Mouse (Mus musculus) forebrain, embryonic 12.5 days (tissue): ENCODE measurements around the gene Kcnma1. TPM values are rescaled to one million over a fixed set of nuclear protein-coding genes. Genes with fewer than 3 reads are reported as not detected.

Experiments
- ATAC-seq: fragments of 200-750 bp; cut with Nextera tagmentation; 2 replicates; pipeline ENCODE4 v1.8.0; 2017; ENCODE audit warnings: moderate TSS enrichment; ENCODE audit not compliant: low FRiP score
- H3K27ac ChIP-seq: fragments of 300-500 bp; sonication (generic); 2 replicates; pipeline ENCODE4 v1.5.1; 2016; ENCODE audit warnings: mild to moderate bottlenecking
- H3K27me3 ChIP-seq: fragments of 300-500 bp; sonication (generic); 2 replicates; pipeline ENCODE4 v1.6.1; 2016; ENCODE audit warnings: mild to moderate bottlenecking
- H3K36me3 ChIP-seq: fragments of 300-500 bp; sonication (generic); replicated peaks from 2 replicates; pipeline ENCODE4 v1.6.1; 2016; ENCODE audit warnings: mild to moderate bottlenecking
- H3K4me1 ChIP-seq: fragments of 300-500 bp; sonication (generic); 2 replicates; pipeline ENCODE4 v1.6.1; 2016
- H3K4me2 ChIP-seq: fragments of 300-500 bp; sonication (generic); 2 replicates; pipeline ENCODE4 v1.6.1; 2016; ENCODE audit warnings: mild to moderate bottlenecking, moderate library complexity
- H3K4me3 ChIP-seq: fragments of 300-500 bp; sonication (generic); replicated peaks from 2 replicates; pipeline ENCODE4 v1.5.1; 2016; ENCODE audit warnings: mild to moderate bottlenecking
- H3K9ac ChIP-seq: fragments of 300-500 bp; sonication (generic); 2 replicates; pipeline ENCODE4 v1.6.1; 2016; ENCODE audit warnings: mild to moderate bottlenecking
- H3K9me3 ChIP-seq: fragments of 300-500 bp; sonication (generic); 2 replicates; pipeline ENCODE4 v1.6.1; 2016
- WGBS: fragments of 180-500 bp; shearing (Covaris S2); methylation state at CpG from one replicate; pipeline ENCODE4 v1.1.7; 2016; 5-methylcytosine and 5-hydroxymethylcytosine counted together
- polyA plus RNA-seq: library from polyadenylated mRNA; unstranded; fragments of >200 nt; fragmentation: Nextera tagmentation; extraction: Ambion mirVana; gene quantifications from 2 replicates; pipeline ENCODE4 v1.2.1, GENCODE M21; 2016

Gene Kcnma1
- polyA plus RNA-seq, 1 experiment from 2014 or later = 2.6 TPM

GRCm38 (mm10) chr14:23741531-23741930 is 272.8 kb downstream of the Kcnma1 start:
- H3K4me1 ChIP-seq = no peaks in the 10 kb centered on the region
- H3K27ac ChIP-seq = no peak overlapping the region
- no peaks in the 10 kb centered on the region for H3K36me3 ChIP-seq
- H3K9me3 ChIP-seq = no peaks in the 10 kb centered on the region
- no peak overlapping the region for H3K4me3 ChIP-seq
- no peak for ATAC-seq
- H3K4me2 ChIP-seq = no peak overlapping the region
- H3K27me3 ChIP-seq = no peaks in the 10 kb centered on the region
- H3K9ac ChIP-seq = no peak overlapping the region

GRCm38 (mm10) chr14:23734200-23734599 is 280.1 kb downstream of the Kcnma1 start:
- Histone ChIP-seq H3K36me3 (no peaks in the 10 kb centered on the region), H3K4me3 (no peak overlapping the region), H3K27me3 (no peaks in the 10 kb centered on the region), H3K27ac (no peak overlapping the region), H3K9me3 (no peaks in the 10 kb centered on the region), H3K4me1 (no peaks in the 10 kb centered on the region), H3K4me2 (no peak overlapping the region), H3K9ac (no peak overlapping the region)
- ATAC-seq = no peak
- WGBS = 96% methylated on average over 3 of the region's 3 CpGs

- no peaks in the 10 kb centered on the region for H3K9me3 ChIP-seq
- H3K4me2 ChIP-seq = no peak overlapping the region
- no peak overlapping the region for H3K4me3 ChIP-seq
- no peak overlapping the region for H3K27ac ChIP-seq
- no peaks in the 10 kb centered on the region for H3K4me1 ChIP-seq
- H3K9ac ChIP-seq = no peak overlapping the region
- no peak for ATAC-seq
- no peaks in the 10 kb centered on the region for H3K36me3 ChIP-seq
- H3K27me3 ChIP-seq = no peaks in the 10 kb centered on the region
- 61% methylated on average over 2 of the region's 2 CpGs for WGBS
Observed at GRCm38 (mm10) chr14:23729377-23729776, 284.9 kb downstream of the Kcnma1 start.

- Histone ChIP-seq H3K9me3 (no peaks in the 10 kb centered on the region), H3K9ac (no peak overlapping the region), H3K4me2 (no peak overlapping the region), H3K4me1 (peaks cover 8% of the 10 kb centered on the region), H3K27me3 (peaks cover 3% of the 10 kb centered on the region; the same call in 1 of the 2 replicates), H3K36me3 (no peaks in the 10 kb centered on the region), H3K27ac (no peak overlapping the region), H3K4me3 (no peak overlapping the region)
- no peak for ATAC-seq
- WGBS = 51% methylated on average over 7 of the region's 7 CpGs
Observed at GRCm38 (mm10) chr14:23723701-23724430, 290.4 kb downstream of the Kcnma1 start.

- Histone ChIP-seq H3K27ac (no peak overlapping the region), H3K27me3 (peaks cover 3% of the 10 kb centered on the region; the same call in 1 of the 2 replicates), H3K4me1 (peaks cover 8% of the 10 kb centered on the region), H3K9ac (no peak overlapping the region), H3K36me3 (no peaks in the 10 kb centered on the region), H3K4me3 (no peak overlapping the region), H3K9me3 (no peaks in the 10 kb centered on the region), H3K4me2 (no peak overlapping the region)
- 60% methylated on average over 3 of the region's 3 CpGs for WGBS
- ATAC-seq = no peak
Observed at GRCm38 (mm10) chr14:23719246-23719645, 295.0 kb downstream of the Kcnma1 start.

- Histone ChIP-seq H3K36me3 (no peaks in the 10 kb centered on the region), H3K4me1 (peaks cover 2% of the 10 kb centered on the region; the same call in 1 of the 2 replicates), H3K27me3 (peaks cover 3% of the 10 kb centered on the region; the same call in 1 of the 2 replicates), H3K4me2 (no peak overlapping the region), H3K9me3 (no peaks in the 10 kb centered on the region), H3K4me3 (no peak overlapping the region), H3K27ac (no peak overlapping the region), H3K9ac (no peak overlapping the region)
- ATAC-seq = no peak
- WGBS = 82% methylated on average over 6 of the region's 6 CpGs
Observed at GRCm38 (mm10) chr14:23718667-23719066, 295.6 kb downstream of the Kcnma1 start.

- no peak for ATAC-seq
Observed at GRCm38 (mm10) chr14:23714396-23715131, 299.7 kb downstream of the Kcnma1 start.

GRCm38 (mm10) chr14:23712891-23713290 is 301.4 kb downstream of the Kcnma1 start:
- ATAC-seq = no peak
- no peak overlapping the region for H3K9ac ChIP-seq
- H3K4me2 ChIP-seq = no peak overlapping the region
- H3K9me3 ChIP-seq = no peaks in the 10 kb centered on the region
- peaks cover 5% of the 10 kb centered on the region for H3K4me1 ChIP-seq
- H3K27ac ChIP-seq = no peak overlapping the region
- no peak overlapping the region for H3K4me3 ChIP-seq
- 92% methylated on average over 5 of the region's 5 CpGs for WGBS
- H3K27me3 ChIP-seq = no peaks in the 10 kb centered on the region
- H3K36me3 ChIP-seq = no peaks in the 10 kb centered on the region

More at GRCm38 (mm10) chr14:23714396-23715131, 299.7 kb downstream of the Kcnma1 start:
- no peaks in the 10 kb centered on the region for H3K27me3 ChIP-seq
- H3K4me3 ChIP-seq = no peak overlapping the region
- H3K9ac ChIP-seq = no peak overlapping the region
- H3K27ac ChIP-seq = no peak overlapping the region
- no peaks in the 10 kb centered on the region for H3K9me3 ChIP-seq
- H3K4me2 ChIP-seq = no peak overlapping the region
- no peaks in the 10 kb centered on the region for H3K36me3 ChIP-seq
- peaks cover 5% of the 10 kb centered on the region for H3K4me1 ChIP-seq
- 82% methylated on average over 7 of the region's 7 CpGs for WGBS

GRCm38 (mm10) chr14:23710954-23711353 is 303.3 kb downstream of the Kcnma1 start:
- H3K4me1 ChIP-seq = peaks cover 5% of the 10 kb centered on the region
- ATAC-seq = no peak
- H3K27me3 ChIP-seq = no peaks in the 10 kb centered on the region
- 71% methylated on average over 7 of the region's 7 CpGs for WGBS
- H3K27ac ChIP-seq = no peak overlapping the region
- no peaks in the 10 kb centered on the region for H3K36me3 ChIP-seq
- no peaks in the 10 kb centered on the region for H3K9me3 ChIP-seq
- H3K4me2 ChIP-seq = no peak overlapping the region
- H3K4me3 ChIP-seq = no peak overlapping the region
- no peak overlapping the region for H3K9ac ChIP-seq

GRCm38 (mm10) chr14:23706837-23707236 is 307.5 kb downstream of the Kcnma1 start:
- Histone ChIP-seq H3K9ac (no peak overlapping the region), H3K4me2 (no peak overlapping the region), H3K4me3 (no peak overlapping the region), H3K9me3 (no peaks in the 10 kb centered on the region), H3K36me3 (no peaks in the 10 kb centered on the region), H3K27me3 (no peaks in the 10 kb centered on the region), H3K4me1 (peaks cover 11% of the 10 kb centered on the region), H3K27ac (no peak overlapping the region)
- ATAC-seq = no peak
- 81% methylated on average over 10 of the region's 10 CpGs for WGBS

GRCm38 (mm10) chr14:23705647-23706046 is 308.6 kb downstream of the Kcnma1 start:
- Histone ChIP-seq H3K27ac (no peak overlapping the region), H3K9me3 (no peaks in the 10 kb centered on the region), H3K36me3 (no peaks in the 10 kb centered on the region), H3K27me3 (no peaks in the 10 kb centered on the region), H3K4me1 (peaks cover 6% of the 10 kb centered on the region), H3K4me2 (no peak overlapping the region), H3K4me3 (no peak overlapping the region), H3K9ac (no peak overlapping the region)
- WGBS = 57% methylated on average over 3 of the region's 3 CpGs
- ATAC-seq = no peak

- H3K4me2 ChIP-seq = no peak overlapping the region
- H3K4me3 ChIP-seq = no peak overlapping the region
- ATAC-seq = no peak
- H3K9ac ChIP-seq = no peak overlapping the region
- H3K4me1 ChIP-seq = peaks cover 6% of the 10 kb centered on the region; the same call in 1 of the 2 replicates
- no peaks in the 10 kb centered on the region for H3K9me3 ChIP-seq
- no peaks in the 10 kb centered on the region for H3K27me3 ChIP-seq
- H3K36me3 ChIP-seq = no peaks in the 10 kb centered on the region
- H3K27ac ChIP-seq = no peak overlapping the region
Observed at GRCm38 (mm10) chr14:23704303-23704702, 310.0 kb downstream of the Kcnma1 start.

- 89% methylated on average over 3 of the region's 3 CpGs for WGBS
- H3K4me2 ChIP-seq = no peak overlapping the region
Observed at GRCm38 (mm10) chr14:23696341-23696740, 317.9 kb downstream of the Kcnma1 start.

More at GRCm38 (mm10) chr14:23696341-23696740, 317.9 kb downstream of the Kcnma1 start:
- no peaks in the 10 kb centered on the region for H3K9me3 ChIP-seq
- no peaks in the 10 kb centered on the region for H3K4me1 ChIP-seq
- H3K4me3 ChIP-seq = no peak overlapping the region
- no peaks in the 10 kb centered on the region for H3K27me3 ChIP-seq
- no peak overlapping the region for H3K27ac ChIP-seq
- no peak overlapping the region for H3K9ac ChIP-seq
- no peaks in the 10 kb centered on the region for H3K36me3 ChIP-seq
- ATAC-seq = no peak
